Mouse (Mus musculus): ENCODE measurements around the gene C3ar1.
A peak's percentile ranks its signal among the peaks of the same experiment; 100 is the strongest.

C3ar1 gene

DNA sequence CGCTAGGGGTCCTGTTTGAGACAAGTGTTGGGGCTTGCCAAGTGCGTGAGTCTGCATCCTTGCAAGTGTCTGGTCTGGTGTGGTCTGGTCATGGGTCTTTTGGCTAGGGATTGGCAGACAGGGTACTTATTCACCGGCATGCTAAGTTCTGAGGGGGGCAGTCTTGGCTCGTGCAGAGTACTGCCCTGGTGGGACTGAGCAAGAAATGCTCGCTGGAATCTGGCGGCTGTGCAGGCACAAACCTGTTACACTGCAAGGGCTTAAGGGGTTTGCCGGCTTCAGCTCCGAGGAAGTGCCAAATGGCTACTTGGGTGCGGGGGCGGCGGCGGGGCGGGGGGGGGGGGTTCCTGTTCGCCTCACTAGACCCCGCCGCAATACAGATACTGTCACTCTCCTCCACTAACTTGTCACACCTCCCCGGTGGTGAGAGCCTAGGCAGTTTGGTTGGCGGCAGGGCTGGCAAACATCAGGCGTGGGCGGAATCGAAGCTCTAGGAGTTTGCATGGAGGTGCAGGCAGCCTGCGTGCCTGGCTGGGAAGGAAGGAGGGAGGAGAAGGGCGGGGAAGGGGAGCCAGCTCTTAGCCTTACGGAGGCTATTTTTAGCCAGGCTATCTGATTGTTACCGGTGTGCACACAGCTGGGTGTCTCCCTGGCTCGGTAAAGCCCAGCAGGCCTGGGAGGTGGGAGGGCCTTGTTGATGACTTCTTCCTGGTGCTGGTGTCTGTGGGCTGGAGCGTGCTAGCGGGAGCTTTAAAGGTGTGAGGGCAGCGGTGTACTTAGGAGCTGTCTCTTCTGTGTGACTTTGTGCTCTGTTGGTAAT, 29.8 kb downstream of the C3ar1 start:
- peak; percentile 53 for DNase-seq (ENCODE audit: low spot score)

DNA sequence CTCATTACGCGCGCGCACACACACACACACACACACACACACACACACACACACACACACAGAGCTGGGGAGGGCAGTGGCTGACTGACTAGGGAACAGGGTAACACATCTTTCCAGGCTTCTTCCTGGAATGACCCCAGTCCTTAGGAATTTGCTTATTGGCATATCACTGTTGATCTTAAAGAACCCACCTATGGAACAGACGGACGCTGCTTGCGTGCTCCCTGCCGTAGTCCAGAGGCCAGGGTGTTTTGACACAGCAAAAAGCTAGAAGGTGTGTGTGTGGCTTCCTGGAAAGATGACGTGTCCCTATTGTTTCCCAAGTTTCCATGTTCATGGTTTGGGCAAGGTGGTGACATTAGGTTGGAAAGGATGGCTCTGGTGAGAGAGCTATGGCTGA, 30.8 kb downstream of the C3ar1 start:
- DNase-seq (ENCODE audit: low spot score) = no peak

DNA sequence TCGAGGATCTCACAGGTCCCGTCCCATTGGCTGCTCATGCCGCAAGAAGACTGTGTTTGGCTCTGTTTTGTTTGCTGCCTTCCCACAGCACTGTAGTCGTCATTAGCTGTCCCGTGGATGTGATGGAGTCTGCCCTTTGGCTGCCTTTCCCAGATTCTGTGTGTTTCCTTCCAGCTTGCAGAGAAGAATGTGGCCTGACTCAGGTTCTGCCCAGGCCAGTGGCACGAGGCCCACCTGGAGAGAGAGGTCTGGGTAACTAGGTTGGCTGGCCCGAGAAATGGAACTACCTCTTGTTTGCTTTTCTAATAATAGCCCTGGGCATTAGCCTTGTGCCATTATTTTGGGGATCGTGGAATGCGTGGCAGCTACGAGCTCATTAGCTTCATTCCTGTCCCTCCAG, 31.9 kb downstream of the C3ar1 start:
- DNase-seq (ENCODE audit: low spot score) = no peak

DNA sequence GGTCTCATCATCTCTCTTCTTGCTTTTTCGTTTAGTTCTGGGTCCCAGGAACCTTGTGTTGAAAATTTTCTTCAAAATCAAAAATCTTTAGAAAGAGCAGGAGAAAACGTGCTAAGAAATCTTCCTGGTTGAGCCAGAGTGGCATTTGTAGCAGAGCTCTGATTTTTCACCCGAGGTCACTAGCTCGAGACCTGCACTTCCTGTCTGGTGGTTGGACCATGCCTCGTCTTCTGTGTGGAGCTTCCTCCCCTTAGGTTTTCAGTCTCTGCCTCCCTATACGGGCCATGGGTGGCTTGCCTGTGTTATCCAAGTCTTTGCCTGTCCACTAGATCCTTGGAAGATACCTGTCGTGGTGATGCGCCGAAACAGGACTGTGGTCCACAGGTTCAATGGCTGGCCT, 34.1 kb downstream of the C3ar1 start:
- no peak for DNase-seq (ENCODE audit: low spot score)

DNA sequence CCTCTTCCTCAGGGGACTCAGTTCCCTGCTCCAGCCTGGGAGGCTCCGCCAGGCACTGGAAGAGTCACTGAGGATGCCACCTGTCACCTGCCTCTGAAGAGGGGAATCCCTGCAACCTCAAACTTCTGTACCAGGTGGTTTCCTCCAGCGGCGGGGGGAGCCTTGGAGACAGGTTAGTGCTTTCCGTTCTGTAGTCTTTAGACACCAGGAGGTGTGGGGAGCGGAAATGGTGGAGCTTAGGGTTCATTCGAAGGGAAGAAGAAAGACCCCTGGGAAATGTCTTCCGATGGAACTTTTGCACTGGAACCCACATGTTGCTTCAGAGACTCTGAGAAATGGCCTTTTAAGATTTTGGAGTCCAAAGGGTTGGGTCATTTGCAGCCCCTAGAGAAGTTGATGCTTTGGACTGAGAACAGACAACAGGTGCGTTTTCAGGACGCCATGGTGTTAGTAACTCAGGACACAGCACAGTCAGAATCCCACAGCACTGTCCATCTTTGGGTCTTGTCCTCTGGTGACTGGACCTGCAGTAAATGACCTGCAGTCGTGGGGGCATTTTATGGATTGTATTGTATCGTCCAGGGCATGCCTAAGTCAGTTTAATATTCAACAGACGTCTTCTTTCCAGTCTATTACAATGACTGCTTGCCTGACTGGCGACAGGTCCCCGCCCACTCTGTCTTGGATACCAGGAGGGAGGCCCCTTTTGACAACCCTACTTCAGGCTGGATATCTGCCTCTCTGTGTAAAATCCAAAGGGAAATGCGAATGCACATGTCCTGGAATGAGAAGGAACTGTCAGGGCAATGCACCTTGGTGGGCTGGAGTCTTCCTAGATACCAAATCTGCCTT, 34.9 kb downstream of the C3ar1 start:
- no peak for DNase-seq (ENCODE audit: low spot score)

DNA sequence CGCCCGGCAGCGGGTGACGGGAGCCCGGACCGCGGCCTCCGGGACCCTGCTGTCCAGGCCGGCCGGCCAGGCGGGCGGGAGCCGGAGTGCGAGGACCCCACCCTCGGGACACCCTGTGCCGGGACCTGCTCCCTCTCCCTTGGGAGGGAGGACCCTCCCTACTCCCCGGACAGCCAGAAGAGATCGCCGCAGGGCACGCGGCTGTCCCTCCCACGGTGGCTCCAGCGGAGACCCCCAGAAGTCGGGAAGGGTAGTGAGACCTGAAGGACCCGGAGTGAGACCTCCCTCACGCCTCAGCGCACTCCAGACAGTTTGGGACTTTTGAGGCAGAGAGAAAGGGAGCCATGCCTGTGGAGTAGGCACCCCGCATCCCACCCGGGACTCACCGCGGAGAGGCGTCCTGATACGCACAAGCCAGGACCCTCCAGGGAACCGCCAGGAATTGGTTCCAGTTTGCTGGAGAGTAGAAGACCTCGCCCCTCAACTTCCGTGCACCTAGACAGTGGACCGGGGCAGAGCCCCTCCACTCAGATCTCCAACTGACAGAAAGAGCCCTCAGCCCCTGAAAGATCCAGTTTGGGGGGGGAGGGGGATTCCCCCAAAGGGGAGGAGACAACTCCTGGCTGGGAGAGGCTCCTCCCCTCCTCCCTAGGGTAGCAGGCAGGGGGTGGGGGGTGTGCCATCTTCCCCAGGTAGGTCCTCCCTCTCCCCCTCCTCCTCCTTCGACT, 35.7 kb downstream of the C3ar1 start:
- peak; percentile 51 for DNase-seq (ENCODE audit: low spot score)

DNA sequence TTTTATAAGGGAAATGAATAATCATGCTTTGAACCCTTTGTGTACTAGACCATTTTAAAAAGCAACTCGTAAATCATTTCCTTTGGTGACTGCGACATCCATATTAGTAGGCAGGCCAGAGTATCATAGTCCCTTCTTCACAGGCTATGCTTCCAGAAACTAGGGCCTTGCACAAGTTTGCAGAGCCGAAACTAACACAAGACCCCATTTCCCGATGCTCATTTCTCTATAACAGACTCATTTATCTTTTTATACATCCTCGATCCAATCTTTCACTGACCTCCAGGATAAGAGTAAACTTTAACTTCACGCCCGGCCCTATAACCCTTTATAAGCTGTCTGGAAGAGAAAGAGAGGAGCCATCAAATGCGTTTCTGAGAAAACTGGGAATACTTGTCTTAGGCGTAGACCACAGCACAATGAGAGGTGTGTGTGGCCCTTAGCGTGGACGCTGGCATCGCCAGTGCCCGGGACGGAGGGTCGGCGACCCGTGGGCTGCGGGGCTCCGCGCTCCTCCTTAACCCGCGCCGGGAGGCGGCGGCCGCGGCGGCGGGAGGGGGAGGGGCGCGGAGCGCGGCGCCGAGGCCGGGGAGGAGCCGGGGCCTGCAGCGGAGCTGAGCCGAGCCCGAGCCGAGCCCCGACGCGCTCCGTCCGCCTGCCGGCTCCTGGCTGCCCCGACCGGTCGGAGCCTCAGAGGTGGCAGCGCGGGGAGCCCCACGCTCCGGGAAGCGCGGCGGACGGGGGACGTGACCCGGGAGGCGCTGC, 36.5 kb downstream of the C3ar1 start, which contains the start of gene Foxj2:
TSS of gene Foxj2 (plus strand) at position 609 of the 765 bp plus-strand sequence.
- DNase-seq (ENCODE audit: low spot score) = peak; percentile 67

DNA sequence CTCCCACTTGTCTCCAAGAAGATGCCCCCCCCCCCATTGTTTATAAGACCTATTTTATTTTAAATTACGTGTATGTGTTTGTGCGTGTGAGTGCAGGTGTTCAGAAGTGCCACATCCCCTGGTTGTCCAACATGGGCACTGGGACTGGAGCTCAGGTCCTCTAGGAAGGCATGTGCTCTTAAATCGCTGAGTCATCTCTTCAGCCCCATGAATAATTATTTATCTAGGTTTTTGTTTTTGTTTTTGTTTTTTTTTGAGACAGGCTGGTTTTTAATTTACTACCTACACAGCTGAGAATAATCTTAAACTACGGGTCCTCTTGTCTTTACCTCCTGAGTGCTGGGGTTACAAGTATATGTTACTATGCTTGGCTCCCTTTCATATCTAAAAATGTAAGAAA, 42.3 kb downstream of the C3ar1 start:
- DNase-seq (ENCODE audit: low spot score) = no peak

DNA sequence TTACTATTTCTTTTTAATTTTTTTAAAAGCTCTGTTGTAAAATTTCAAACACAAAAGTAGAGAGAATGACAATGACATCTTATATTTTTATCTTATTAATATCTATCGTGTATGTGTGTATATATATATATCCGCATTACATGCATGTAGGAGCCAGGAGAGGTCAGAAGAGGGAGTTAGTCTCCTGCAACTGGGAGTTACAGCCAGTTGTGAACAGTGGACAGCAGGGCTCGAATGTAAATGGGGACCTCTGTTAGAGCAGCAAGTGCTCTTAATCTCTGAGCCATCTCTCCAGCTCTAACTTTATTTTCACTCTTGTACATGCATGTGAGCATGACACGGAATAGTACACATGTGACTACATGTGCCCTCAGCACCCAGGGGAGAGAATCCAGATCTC, 43.2 kb downstream of the C3ar1 start:
- no peak for DNase-seq (ENCODE audit: low spot score)

DNA sequence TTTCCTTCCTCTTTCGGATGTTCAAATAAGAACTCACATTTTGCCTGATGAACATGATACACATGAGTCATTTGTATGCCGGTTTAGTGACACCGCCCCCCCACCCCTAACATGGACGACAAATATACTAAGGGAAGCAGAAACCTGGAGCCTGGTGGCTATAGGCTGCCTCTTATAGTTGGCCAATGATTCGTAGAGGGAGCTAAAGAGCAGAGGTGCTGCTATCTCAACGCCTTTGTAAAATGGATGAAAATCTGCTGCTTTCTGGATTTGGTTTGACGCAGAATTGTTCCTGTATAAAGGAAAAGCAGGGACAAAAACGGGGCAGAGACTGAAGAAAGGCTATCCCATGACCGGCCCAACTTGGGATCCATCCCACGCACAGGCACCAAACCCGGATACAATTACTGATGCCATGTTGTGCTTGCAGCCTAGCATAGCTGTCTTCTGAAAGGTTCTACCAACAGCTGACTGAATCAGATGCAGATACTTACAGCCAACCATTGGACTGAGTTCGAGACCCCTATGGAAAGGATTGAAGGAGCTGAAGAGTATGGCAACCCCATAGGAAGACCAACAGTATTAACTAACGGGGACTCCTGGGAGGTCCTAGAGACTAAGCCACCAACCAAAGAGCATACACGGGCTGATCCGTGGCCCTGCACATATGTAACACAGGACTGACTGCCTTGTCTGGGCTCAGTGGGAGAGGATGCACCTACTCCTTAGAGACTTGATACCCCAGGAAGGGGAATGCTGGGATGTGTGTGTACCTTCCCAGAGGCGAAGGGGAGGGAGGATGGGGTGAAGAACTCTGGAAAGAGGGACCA, 44.0 kb downstream of the C3ar1 start:
- peak; percentile 69 for DNase-seq (ENCODE audit: low spot score)

DNA sequence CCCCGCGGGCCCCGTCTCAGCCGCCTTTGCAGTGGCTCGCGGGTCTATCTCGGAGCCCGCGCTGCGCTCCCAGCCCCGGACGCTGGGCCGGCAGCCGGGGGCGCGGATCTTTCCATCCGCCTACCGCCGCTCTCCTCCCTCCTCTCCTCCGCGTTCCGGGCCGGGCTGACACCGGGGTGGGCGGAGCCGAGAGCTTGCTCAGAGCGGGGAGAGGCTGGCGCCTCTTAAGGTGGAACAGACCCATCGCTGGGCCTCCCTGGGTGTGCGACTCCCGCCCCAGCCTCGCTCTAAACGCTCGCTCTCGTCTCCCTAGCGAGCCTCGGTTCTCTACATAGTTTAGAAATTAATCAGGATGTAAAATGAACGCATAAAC, 44.7 kb downstream of the C3ar1 start:
- DNase-seq (ENCODE audit: low spot score) = peak; percentile 86

DNA sequence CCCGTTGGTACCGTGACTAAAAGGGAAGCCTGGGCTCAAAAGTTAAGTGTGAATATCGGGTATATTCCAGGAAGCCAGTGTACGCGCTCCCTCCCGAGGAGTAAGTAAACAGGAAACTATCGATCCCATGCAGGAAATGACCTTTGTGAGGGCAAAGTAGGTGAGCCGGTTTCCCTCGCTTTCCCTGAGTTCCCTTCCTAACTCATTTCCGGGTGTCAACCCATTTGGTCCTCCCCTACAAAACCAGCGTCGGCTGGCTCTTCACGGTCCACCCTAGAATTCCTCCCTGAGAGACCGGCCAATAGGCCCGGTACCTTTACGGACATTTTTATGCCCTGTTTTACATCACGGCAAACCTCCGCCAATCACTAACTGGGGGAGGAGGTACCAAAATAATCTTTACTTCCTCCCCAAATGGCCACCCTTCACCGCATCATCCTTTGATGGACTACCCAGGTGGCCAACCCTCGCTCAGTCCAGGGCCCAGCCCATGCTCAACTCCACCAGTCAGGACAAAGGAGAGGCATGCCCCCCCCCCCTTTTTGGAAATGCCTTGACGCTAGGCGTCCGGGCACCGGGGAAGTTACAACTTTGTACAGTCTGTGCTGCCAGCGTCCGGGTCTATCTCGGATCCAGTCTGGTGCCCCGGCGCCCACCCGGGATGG, 45.2 kb downstream of the C3ar1 start:
- peak; percentile 97 for DNase-seq (ENCODE audit: low spot score)

DNA sequence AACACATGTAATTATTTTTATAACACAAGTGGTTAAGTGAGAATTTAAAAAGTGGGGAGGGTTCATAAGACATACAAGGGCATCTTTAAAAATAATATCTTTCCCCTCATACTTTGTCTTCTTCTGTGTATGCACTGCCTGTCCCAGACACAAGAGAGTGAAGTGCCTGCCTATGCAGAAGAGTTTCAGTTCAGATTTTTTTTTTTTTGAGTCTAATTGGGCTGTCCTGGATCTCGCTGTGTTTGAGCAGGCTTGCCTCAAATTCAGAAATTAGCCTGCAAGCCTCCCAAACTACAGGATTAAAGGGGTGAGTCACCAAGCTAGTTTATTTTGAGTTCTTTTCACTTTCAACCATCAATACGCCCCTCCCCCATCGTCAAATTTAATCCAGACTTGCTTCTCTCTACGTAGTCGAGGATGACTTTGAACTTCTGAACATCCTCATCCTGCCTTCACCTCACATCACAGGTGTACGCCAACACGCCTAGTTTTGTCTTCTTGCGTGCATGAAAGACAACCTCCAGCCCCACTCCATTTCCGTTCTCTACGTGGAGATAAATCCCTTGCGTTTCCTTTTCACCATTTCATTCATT, 45.8 kb downstream of the C3ar1 start:
- DNase-seq (ENCODE audit: low spot score) = no peak

DNA sequence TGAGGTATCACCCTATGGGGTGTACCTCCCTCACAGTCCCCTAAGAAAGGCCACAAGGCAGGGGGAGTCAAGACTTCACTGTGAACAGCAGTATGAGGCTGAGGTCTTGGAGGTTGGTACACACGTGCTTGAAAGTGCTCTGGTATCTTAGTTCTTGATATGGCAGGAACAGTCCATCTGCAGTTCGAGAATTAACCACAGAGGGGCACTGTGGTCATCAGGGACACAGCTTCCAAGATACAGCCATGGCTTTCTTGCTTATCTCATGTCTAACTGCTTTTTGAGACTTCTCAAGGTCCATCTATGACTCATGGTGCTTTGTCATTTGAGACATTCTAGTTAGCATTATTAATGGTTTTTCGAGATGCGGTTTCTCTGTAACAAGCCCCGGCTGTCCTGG, 51.5 kb downstream of the C3ar1 start:
- peak; percentile 90 for DNase-seq (ENCODE audit: low spot score)

DNA sequence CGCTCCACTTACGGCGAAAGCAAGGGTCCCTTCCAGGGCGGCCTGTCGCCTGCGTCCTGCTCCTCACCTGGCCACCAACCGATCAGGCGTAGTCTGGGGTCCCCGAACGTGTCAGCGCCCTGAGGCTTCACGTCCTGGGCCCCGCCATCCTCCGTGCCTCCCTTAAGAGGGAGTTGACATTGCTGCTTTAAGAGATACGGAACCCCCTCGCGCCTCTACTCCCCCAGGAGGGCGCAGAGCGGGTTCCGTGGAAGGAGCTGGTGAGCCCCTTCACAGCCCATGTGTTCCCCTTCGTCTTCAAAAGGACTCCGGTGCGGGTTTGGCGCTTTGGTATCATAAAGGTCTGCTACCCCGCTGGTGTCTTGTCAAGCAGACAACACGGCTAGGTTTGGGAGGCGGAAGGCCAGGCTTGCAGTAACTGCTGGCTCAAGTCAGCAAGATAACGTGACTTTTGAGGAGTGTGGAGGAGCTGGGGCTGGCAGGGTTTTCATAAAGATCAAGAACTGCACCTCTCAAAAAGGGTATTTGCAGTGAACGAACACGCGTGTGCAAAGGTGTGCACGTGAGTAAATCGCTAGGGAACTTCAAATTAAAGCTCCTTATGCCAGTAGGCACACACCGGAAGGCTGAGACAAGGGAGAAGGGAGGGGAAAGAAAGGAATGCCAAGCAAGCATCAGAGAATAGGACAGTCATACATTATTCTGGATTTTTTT, 54.0 kb downstream of the C3ar1 start:
- peak; percentile 51 for DNase-seq (ENCODE audit: low spot score)

DNA sequence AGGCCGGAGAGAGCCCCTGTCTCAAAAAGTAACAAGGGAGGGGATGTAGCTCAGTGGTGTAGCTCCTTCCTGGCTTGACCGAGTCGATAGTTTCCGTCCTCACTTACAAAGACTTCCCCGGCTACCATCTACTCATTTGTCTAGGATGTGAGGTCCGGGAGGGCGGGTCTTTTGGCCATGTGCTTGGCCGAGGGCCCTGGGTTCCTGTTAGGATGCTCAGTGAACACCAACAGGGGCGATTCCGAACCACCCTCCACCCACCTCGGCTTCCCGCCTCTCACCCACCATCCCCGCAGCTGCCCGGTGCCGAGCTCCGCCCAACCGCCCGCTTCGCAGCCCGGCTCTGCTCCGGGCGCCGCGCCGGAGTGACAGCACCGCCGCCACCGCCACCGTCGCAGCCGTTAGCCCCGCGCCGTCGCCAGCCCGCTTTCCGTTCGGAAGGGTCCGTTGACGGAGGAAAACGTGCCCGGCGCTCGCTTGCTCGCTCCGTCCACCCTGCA, 54.6 kb downstream of the C3ar1 start, which contains the start of gene Slc2a3:
TSS of gene Slc2a3 (minus strand) at position 340 of the 500 bp plus-strand sequence.
- DNase-seq (ENCODE audit: low spot score) = peak; percentile 58

DNA sequence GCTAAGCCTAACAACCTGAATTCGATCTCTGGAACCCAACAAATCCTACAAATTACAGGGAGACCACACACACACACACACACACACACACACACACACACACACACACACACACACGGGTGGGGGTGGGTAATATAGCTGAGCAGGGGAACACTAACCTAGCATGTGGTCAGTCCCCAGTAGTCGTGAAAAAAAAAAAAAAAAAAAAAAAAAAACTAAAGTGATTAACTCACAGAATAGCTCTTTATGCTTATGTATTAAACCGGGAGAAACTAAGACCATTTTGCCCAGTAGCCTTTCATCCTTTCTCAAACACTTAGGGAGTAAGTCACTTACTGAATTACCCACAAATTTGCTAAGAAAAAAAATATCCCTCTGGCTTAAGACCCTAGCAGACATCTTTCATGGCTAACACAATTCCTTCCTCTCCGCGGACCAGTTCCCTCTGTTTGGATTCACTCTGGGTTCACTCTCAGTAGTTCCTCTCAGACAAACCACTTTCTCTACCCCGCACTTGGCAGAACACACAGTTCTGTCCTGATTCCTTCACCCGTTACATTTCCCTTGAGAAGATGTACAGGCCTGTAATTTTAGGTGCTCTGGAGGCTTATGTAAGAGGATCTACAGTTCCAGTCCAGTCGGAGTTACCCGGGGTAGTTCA, 55.2 kb downstream of the C3ar1 start:
- DNase-seq (ENCODE audit: low spot score) = no peak
